ENCODE assay signal across 8 mouse cellular contexts in genomic region chr19:5745756-5746710, GRCm38 (mm10). TPM values are rescaled to one million over a fixed set of nuclear protein-coding genes. Genes with fewer than 3 reads are reported as not detected.
A peak's percentile ranks its signal among the peaks of the same experiment; 100 is the strongest.
DNase-seq lines count a peak whose midpoint lies in the region; ATAC-seq and TF ChIP-seq lines count a peak whose summit lies in the region.

No protein-coding gene starts in this region.

- TF ChIP-seq POLR2A in olfactory bulb, adult 2 months (IDR thresholded peaks at IDR 0.05; ENCODE audit: insufficient read depth, low read depth, low read length): no peak

- TF ChIP-seq CTCF in olfactory bulb, adult 2 months (IDR thresholded peaks at IDR 0.05; ENCODE audit: insufficient read depth, low read depth, low read length): no peak

- no peak for ATAC-seq in lung, embryonic 15.5 days (ENCODE audit: borderline replicate concordance, extremely low read depth, low FRiP score, low TSS enrichment)
- no peak for ATAC-seq in embryonic facial prominence, embryonic 12.5 days (ENCODE audit: insufficient number of reproducible peaks, insufficient read depth, low FRiP score, low TSS enrichment)
- no peak for ATAC-seq in limb, embryonic 13.5 days (ENCODE audit: low FRiP score, low read depth)
- no peak for ATAC-seq in activated CD4-positive, CD25-positive, alpha-beta regulatory T cell, adult 4 months

- peak overlapping the region; percentile 15; the same call in 1 of the 2 replicates for H3K9ac ChIP-seq in lung, embryonic 15.5 days
- peak overlapping the region; percentile 41 for H3K9ac ChIP-seq in embryonic facial prominence, embryonic 12.5 days
- H3K9ac ChIP-seq in limb, embryonic 13.5 days: peak overlapping the region; percentile 65

- peaks cover 37% of the 10 kb centered on the region for H3K4me1 ChIP-seq in lung, embryonic 15.5 days
- peaks cover 33% of the 10 kb centered on the region for H3K4me1 ChIP-seq in embryonic facial prominence, embryonic 12.5 days
- peaks cover 54% of the 10 kb centered on the region for H3K4me1 ChIP-seq in limb, embryonic 13.5 days
- H3K4me1 ChIP-seq in olfactory bulb, adult 2 months (ENCODE audit: control insufficient read depth, insufficient read depth, low read length): peaks cover 63% of the 10 kb centered on the region

- no peak for DNase-seq in lung, postnatal 25 days (ENCODE audit: low spot score)
- no peak for DNase-seq in gastrocnemius, adult 18-20 months (ENCODE audit: low spot score)
- no peak for DNase-seq in kidney, adult 9 months

- no peak overlapping the region for H3K27ac ChIP-seq in lung, embryonic 15.5 days
- no peak overlapping the region for H3K27ac ChIP-seq in embryonic facial prominence, embryonic 12.5 days
- no peak overlapping the region for H3K27ac ChIP-seq in limb, embryonic 13.5 days
- H3K27ac ChIP-seq in olfactory bulb, adult 2 months (ENCODE audit: insufficient read depth, low read depth, low read length): no peak overlapping the region

- 9% methylated on average over 36 of the region's 36 CpGs for WGBS in lung, embryonic 15.5 days
- 5% methylated on average over 36 of the region's 36 CpGs for WGBS in embryonic facial prominence, embryonic 12.5 days
- WGBS in limb, embryonic 13.5 days: 6% methylated on average over 36 of the region's 36 CpGs
- 19% methylated on average over 36 of the region's 36 CpGs for WGBS in olfactory bulb, adult 2 months

- H3K4me3 ChIP-seq in lung, embryonic 15.5 days: peak overlapping the region; percentile 19
- peak overlapping the region; percentile 23 for H3K4me3 ChIP-seq in embryonic facial prominence, embryonic 12.5 days
- H3K4me3 ChIP-seq in limb, embryonic 13.5 days: peak overlapping the region; percentile 33
- peak overlapping the region; percentile 16; the same call in 1 of the 2 replicates for H3K4me3 ChIP-seq in olfactory bulb, adult 2 months (ENCODE audit: insufficient read depth, low read depth, low read length)

- H3K27me3 ChIP-seq in lung, embryonic 15.5 days: peaks cover 31% of the 10 kb centered on the region
- peaks cover 68% of the 10 kb centered on the region for H3K27me3 ChIP-seq in embryonic facial prominence, embryonic 12.5 days
- peaks cover 72% of the 10 kb centered on the region for H3K27me3 ChIP-seq in limb, embryonic 13.5 days

- no peaks in the 10 kb centered on the region for H3K9me3 ChIP-seq in lung, embryonic 15.5 days
- no peaks in the 10 kb centered on the region for H3K9me3 ChIP-seq in embryonic facial prominence, embryonic 12.5 days
- no peaks in the 10 kb centered on the region for H3K9me3 ChIP-seq in limb, embryonic 13.5 days

- H3K36me3 ChIP-seq in lung, embryonic 15.5 days: peaks cover 16% of the 10 kb centered on the region; the same call in 1 of the 2 replicates
- H3K36me3 ChIP-seq in embryonic facial prominence, embryonic 12.5 days: no peaks in the 10 kb centered on the region
- peaks cover 39% of the 10 kb centered on the region for H3K36me3 ChIP-seq in limb, embryonic 13.5 days

- peak overlapping the region; percentile 54 for H3K4me2 ChIP-seq in lung, embryonic 15.5 days
- peak overlapping the region; percentile 50 for H3K4me2 ChIP-seq in embryonic facial prominence, embryonic 12.5 days (replicated peaks)
- peak overlapping the region; percentile 66 for H3K4me2 ChIP-seq in limb, embryonic 13.5 days (replicated peaks)

RNA-seq across cellular contexts. Expression of gene Ltbp3, which starts 5.3 kb away (rescaled TPM):
- 47.2 and 54.9 TPM in 2 replicates for polyA plus RNA-seq in lung, embryonic 15.5 days (2015; fragmentation: Nextera tagmentation; extraction: Ambion mirVana)
- 25.3 and 27.0 TPM in 2 replicates for polyA plus RNA-seq in embryonic facial prominence, embryonic 12.5 days (2016; fragmentation: Nextera tagmentation; extraction: Ambion mirVana)
- 41.1 and 48.9 TPM in 2 replicates for polyA plus RNA-seq in limb, embryonic 13.5 days (2015; fragmentation: Nextera tagmentation; extraction: Ambion mirVana)
- polyA plus RNA-seq in olfactory bulb, adult 2 months (2012; ENCODE audit: insufficient read depth, insufficient read length, low replicate concordance, missing spikeins): not detected in 2 replicates
- 10 to 100 TPM; 41.4 to 45.4 TPM for total RNA-seq in gastrocnemius, adult 18-20 months (2021)
- polyA plus RNA-seq in activated CD4-positive, CD25-positive, alpha-beta regulatory T cell, adult 4 months (2017; shearing (Covaris generic)): not detected

RNA-seq across cellular contexts. Expression of gene Fam89b, which starts 16.6 kb away (rescaled TPM):
- 105 and 108 TPM in 2 replicates for polyA plus RNA-seq in lung, embryonic 15.5 days (2015; fragmentation: Nextera tagmentation; extraction: Ambion mirVana)
- 143 and 150 TPM in 2 replicates for polyA plus RNA-seq in embryonic facial prominence, embryonic 12.5 days (2016; fragmentation: Nextera tagmentation; extraction: Ambion mirVana)
- 128 and 141 TPM in 2 replicates for polyA plus RNA-seq in limb, embryonic 13.5 days (2015; fragmentation: Nextera tagmentation; extraction: Ambion mirVana)
- not detected in 2 replicates for polyA plus RNA-seq in olfactory bulb, adult 2 months (2012; ENCODE audit: insufficient read depth, insufficient read length, low replicate concordance, missing spikeins)
- 10 to 100 TPM; 20.1 to 21.3 TPM for total RNA-seq in gastrocnemius, adult 18-20 months (2021)
- 10 to 100 TPM; 20.1 to 44.7 TPM for polyA plus RNA-seq in activated CD4-positive, CD25-positive, alpha-beta regulatory T cell, adult 4 months (2017; shearing (Covaris generic))

RNA-seq across cellular contexts. Expression of gene Ehbp1l1, which starts 19.9 kb away (rescaled TPM):
- polyA plus RNA-seq in lung, embryonic 15.5 days (2015; fragmentation: Nextera tagmentation; extraction: Ambion mirVana): 23.6 and 24.5 TPM in 2 replicates
- polyA plus RNA-seq in embryonic facial prominence, embryonic 12.5 days (2016; fragmentation: Nextera tagmentation; extraction: Ambion mirVana): 14.4 TPM in 2 replicates
- polyA plus RNA-seq in limb, embryonic 13.5 days (2015; fragmentation: Nextera tagmentation; extraction: Ambion mirVana): 20.4 and 21.2 TPM in 2 replicates
- not detected in 2 replicates for polyA plus RNA-seq in olfactory bulb, adult 2 months (2012; ENCODE audit: insufficient read depth, insufficient read length, low replicate concordance, missing spikeins)
- 100 to 1,000 TPM; 210 to 241 TPM for total RNA-seq in gastrocnemius, adult 18-20 months (2021)
- polyA plus RNA-seq in activated CD4-positive, CD25-positive, alpha-beta regulatory T cell, adult 4 months (2017; shearing (Covaris generic)): 10 to 100 TPM; 16.5 to 26.4 TPM

RNA-seq across cellular contexts. Expression of gene Scyl1, which starts 25.2 kb away (rescaled TPM):
- 76.1 and 83.6 TPM in 2 replicates for polyA plus RNA-seq in lung, embryonic 15.5 days (2015; fragmentation: Nextera tagmentation; extraction: Ambion mirVana)
- polyA plus RNA-seq in embryonic facial prominence, embryonic 12.5 days (2016; fragmentation: Nextera tagmentation; extraction: Ambion mirVana): 78.8 and 80.0 TPM in 2 replicates
- polyA plus RNA-seq in limb, embryonic 13.5 days (2015; fragmentation: Nextera tagmentation; extraction: Ambion mirVana): 76.9 and 82.7 TPM in 2 replicates
- polyA plus RNA-seq in olfactory bulb, adult 2 months (2012; ENCODE audit: insufficient read depth, insufficient read length, low replicate concordance, missing spikeins): not detected in 2 replicates
- total RNA-seq in gastrocnemius, adult 18-20 months (2021): 10 to 100 TPM; 70.6 to 74.4 TPM
- polyA plus RNA-seq in activated CD4-positive, CD25-positive, alpha-beta regulatory T cell, adult 4 months (2017; shearing (Covaris generic)): 10 to 100 TPM in 1 of 2 experiments, 1 to 10 TPM in 1; 8.4 to 16.8 TPM

RNA-seq across cellular contexts. Expression of gene Kcnk7, which starts 41.9 kb away (rescaled TPM):
- polyA plus RNA-seq in lung, embryonic 15.5 days (2015; fragmentation: Nextera tagmentation; extraction: Ambion mirVana): 0.69 TPM in 1 of 2 replicates, not detected in the other
- polyA plus RNA-seq in embryonic facial prominence, embryonic 12.5 days (2016; fragmentation: Nextera tagmentation; extraction: Ambion mirVana): 0.24 TPM in 1 of 2 replicates, not detected in the other
- 0.51 and 0.75 TPM in 2 replicates for polyA plus RNA-seq in limb, embryonic 13.5 days (2015; fragmentation: Nextera tagmentation; extraction: Ambion mirVana)
- not detected in 2 replicates for polyA plus RNA-seq in olfactory bulb, adult 2 months (2012; ENCODE audit: insufficient read depth, insufficient read length, low replicate concordance, missing spikeins)
- total RNA-seq in gastrocnemius, adult 18-20 months (2021): not detected
- polyA plus RNA-seq in activated CD4-positive, CD25-positive, alpha-beta regulatory T cell, adult 4 months (2017; shearing (Covaris generic)): 1 to 10 TPM; 1.5 to 2.8 TPM

Comparison
In these comparisons a context has a peak if more than half of its experiments do, and no peak if none do; other contexts are left out.
1. H3K9ac ChIP-seq: peak in every context shown above with its lines; median percentile 65 in limb, embryonic 13.5 days; 41 in embryonic facial prominence, embryonic 12.5 days; 15 in lung, embryonic 15.5 days.
2. RNA of gene Ltbp3, which starts 5.3 kb away (polyA plus RNA-seq): not detected in olfactory bulb, adult 2 months, 47.2 to 54.9 TPM in lung, embryonic 15.5 days, 41.1 to 48.9 TPM in limb, embryonic 13.5 days and 25.3 to 27.0 TPM in embryonic facial prominence, embryonic 12.5 days; not detected in activated CD4-positive, CD25-positive, alpha-beta regulatory T cell, adult 4 months; every median in the first group is over 10 times any median in the second.
3. Peak in every context shown above with its lines, with median percentiles within 50 percentile points of each other: H3K4me2 ChIP-seq and H3K4me3 ChIP-seq.